Mouse (Mus musculus): ENCODE results near the gene Dnm3. TPM values are rescaled to one million over a fixed set of nuclear protein-coding genes. Genes with fewer than 3 reads are reported as not detected.

The Dnm3 gene
- total and polyA plus RNA-seq, 3 experiments, result not detected

DNA sequence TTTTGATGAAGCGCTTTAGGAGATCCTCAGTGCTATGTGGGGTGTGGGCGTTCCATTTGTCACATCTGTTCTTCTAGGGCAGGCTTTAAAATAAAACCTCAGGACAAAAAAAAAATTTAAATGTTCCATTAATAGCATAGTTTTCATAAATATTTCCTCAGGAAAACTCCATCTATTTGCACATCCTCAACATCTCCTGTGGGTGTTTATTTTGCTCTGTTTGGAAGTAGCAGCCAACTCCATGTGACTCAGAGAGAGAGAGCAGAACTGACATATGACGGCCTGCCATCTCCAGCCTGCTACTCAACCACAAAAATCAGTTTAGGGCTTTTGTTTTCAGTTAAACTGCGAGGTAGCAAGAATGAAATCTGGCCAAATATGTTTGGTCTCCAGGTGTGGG, 28.7 kb upstream of the Dnm3 start:
- H3K36me3 ChIP-seq (ENCODE audit: control insufficient read depth in 1 of 2, insufficient read depth in 2 of 2, low read length in 2 of 2), result peaks cover 0 to 27% of the 10 kb centered on the region in 2 experiments; a peak in 2 of 4 replicates
- H3K4me1 ChIP-seq (ENCODE audit: control insufficient read depth in 1 of 2, insufficient read depth in 2 of 2, low read length in 2 of 2), result peaks cover 2 to 17% of the 10 kb centered on the region in 2 experiments
- no peaks in the 10 kb centered on the region for H3K79me2 ChIP-seq (ENCODE audit: control insufficient read depth, insufficient read depth, low read length, poor library complexity)
- DNase-seq (ENCODE audit: low read depth, low spot score), result no peak
- H3K9me3 ChIP-seq (replicated peaks; ENCODE audit: insufficient read depth, low read length), result no peaks in the 10 kb centered on the region
- no peak overlapping the region for H3K9ac ChIP-seq (ENCODE audit: control insufficient read depth, low read depth, low read length, poor library complexity, severe bottlenecking)
- TF ChIP-seq RAD21 (IDR thresholded peaks at IDR 0.05; ENCODE audit: low read depth, low read length) (no peak), ZC3H11A (IDR thresholded peaks at IDR 0.05; ENCODE audit: low read depth, low read length) (no peak), GATA1 (IDR thresholded peaks at IDR 0.05; ENCODE audit: low read depth, low read length) (no peak), CHD1 (IDR thresholded peaks at IDR 0.05; ENCODE audit: low read depth, low read length) (no peak), BHLHE40 (IDR thresholded peaks at IDR 0.05; ENCODE audit: borderline replicate concordance, low read depth, low read length) (no peak), ZMIZ1 (IDR thresholded peaks at IDR 0.05; ENCODE audit: low read depth, low read length) (no peak)
- no peaks in the 10 kb centered on the region; a peak in 1 of 4 replicates for H3K27me3 ChIP-seq (ENCODE audit: control insufficient read depth in 1 of 2, insufficient read depth in 2 of 2, low read length in 2 of 2)
- H3K4me3 ChIP-seq (ENCODE audit: control insufficient read depth in 1 of 2, insufficient read depth in 1 of 2, low read depth in 2 of 2, low read length in 2 of 2), result no peak overlapping the region
- H3K27ac ChIP-seq (ENCODE audit: control insufficient read depth, low read depth, low read length), result no peak overlapping the region

DNA sequence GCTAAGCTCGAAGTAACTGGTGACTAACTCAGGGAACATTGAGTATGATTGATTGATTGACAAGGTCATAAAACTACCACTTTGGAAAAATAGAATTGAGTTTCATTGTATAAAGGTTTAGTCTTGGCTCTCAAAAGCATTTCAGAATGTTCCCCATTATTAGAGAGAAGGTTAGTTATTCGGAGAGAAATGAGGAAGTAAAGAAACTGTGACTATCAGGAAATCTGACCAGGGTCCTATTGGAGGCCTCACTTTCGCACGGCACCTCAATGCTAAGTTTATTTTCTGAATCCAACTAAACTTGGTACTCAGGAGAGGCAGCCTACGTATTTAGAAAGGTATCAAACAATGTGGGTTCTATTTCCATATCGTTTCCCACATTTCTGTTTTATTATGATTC, 27.8 kb upstream of the Dnm3 start:
- TF ChIP-seq EP300 (IDR thresholded peaks at IDR 0.05; ENCODE audit: low read depth in 1 of 2, low read length in 2 of 2), result peak in 1 of 2 experiments; percentile 64; a peak in 1 of 4 replicates
- peak; percentile 44; the same call in 1 of the 2 replicates for TF ChIP-seq GATA1 (IDR thresholded peaks at IDR 0.05; ENCODE audit: low read depth, low read length)
- no peak for TF ChIP-seq TBP (IDR thresholded peaks at IDR 0.05; ENCODE audit: low read depth, low read length)
- TF ChIP-seq RCOR1 (IDR thresholded peaks at IDR 0.05; ENCODE audit: low read depth, low read length), result peak; percentile 53; the same call in 1 of the 2 replicates
- TF ChIP-seq TCF12 (IDR thresholded peaks at IDR 0.05; ENCODE audit: low read depth, low read length), result no peak
- H3K36me3 ChIP-seq (ENCODE audit: control insufficient read depth in 1 of 2, insufficient read depth in 2 of 2, low read length in 2 of 2), result peaks cover 0 to 27% of the 10 kb centered on the region in 2 experiments; a peak in 2 of 4 replicates
- DNase-seq (ENCODE audit: low read depth, low spot score), result peak; percentile 73
- no peaks in the 10 kb centered on the region for H3K9me3 ChIP-seq (replicated peaks; ENCODE audit: insufficient read depth, low read length)
- H3K9ac ChIP-seq (ENCODE audit: control insufficient read depth, low read depth, low read length, poor library complexity, severe bottlenecking), result no peak overlapping the region
- H3K79me2 ChIP-seq (ENCODE audit: control insufficient read depth, insufficient read depth, low read length, poor library complexity), result no peaks in the 10 kb centered on the region
- H3K4me1 ChIP-seq (ENCODE audit: control insufficient read depth in 1 of 2, insufficient read depth in 2 of 2, low read length in 2 of 2), result peaks cover 2 to 17% of the 10 kb centered on the region in 2 experiments
- H3K27me3 ChIP-seq (ENCODE audit: control insufficient read depth in 1 of 2, insufficient read depth in 2 of 2, low read length in 2 of 2), result no peaks in the 10 kb centered on the region; a peak in 1 of 4 replicates
- no peak overlapping the region; a peak in 1 of 4 replicates for H3K4me3 ChIP-seq (ENCODE audit: control insufficient read depth in 1 of 2, insufficient read depth in 1 of 2, low read depth in 2 of 2, low read length in 2 of 2)
- H3K27ac ChIP-seq (ENCODE audit: control insufficient read depth, low read depth, low read length), result peak overlapping the region; percentile 46

GRCm38 (mm10) chr1:162476531-162477080, 1.2 kb downstream of the Dnm3 start:
- DNase-seq (ENCODE audit: low read depth, low spot score), result no peak
- H3K79me2 ChIP-seq (ENCODE audit: control insufficient read depth, insufficient read depth, low read length, poor library complexity), result no peaks in the 10 kb centered on the region
- H3K27ac ChIP-seq (ENCODE audit: control insufficient read depth, low read depth, low read length), result no peak overlapping the region
- no peaks in the 10 kb centered on the region for H3K36me3 ChIP-seq (ENCODE audit: control insufficient read depth in 1 of 2, insufficient read depth in 2 of 2, low read length in 2 of 2)
- H3K4me1 ChIP-seq (ENCODE audit: control insufficient read depth in 1 of 2, insufficient read depth in 2 of 2, low read length in 2 of 2), result no peaks in the 10 kb centered on the region
- no peak overlapping the region for H3K9ac ChIP-seq (ENCODE audit: control insufficient read depth, low read depth, low read length, poor library complexity, severe bottlenecking)
- H3K27me3 ChIP-seq (ENCODE audit: control insufficient read depth in 1 of 2, insufficient read depth in 2 of 2, low read length in 2 of 2), result no peaks in the 10 kb centered on the region; a peak in 2 of 4 replicates
- TF ChIP-seq MEF2A (IDR thresholded peaks at IDR 0.05; ENCODE audit: extremely low read depth, insufficient replicate concordance, low read depth, low read length, poor library complexity, severe bottlenecking), result no peak
- TF ChIP-seq USF1 (IDR thresholded peaks at IDR 0.05; ENCODE audit: low read depth, low read length), result no peak
- TF ChIP-seq MAX (IDR thresholded peaks at IDR 0.05; ENCODE audit: low read length), result no peak
- no peak for TF ChIP-seq CHD2 (IDR thresholded peaks at IDR 0.05; ENCODE audit: low read length)
- TF ChIP-seq NELFE (IDR thresholded peaks at IDR 0.05; ENCODE audit: low read depth, low read length), result no peak
- no peak for TF ChIP-seq POLR2A (IDR thresholded peaks at IDR 0.05; ENCODE audit: control insufficient read depth in 1 of 2, insufficient read depth in 1 of 2, low read depth in 1 of 2, low read length in 2 of 2, poor library complexity in 1 of 2)
- no peak for TF ChIP-seq RCOR1 (IDR thresholded peaks at IDR 0.05; ENCODE audit: low read depth, low read length)
- no peak for TF ChIP-seq ELF1 (IDR thresholded peaks at IDR 0.05; ENCODE audit: low read depth, low read length)
- TF ChIP-seq EP300 (IDR thresholded peaks at IDR 0.05; ENCODE audit: low read depth in 1 of 2, low read length in 2 of 2), result no peak
- TF ChIP-seq MXI1 (IDR thresholded peaks at IDR 0.05; ENCODE audit: low read depth, low read length), result no peak
- TF ChIP-seq GABPA (IDR thresholded peaks at IDR 0.05; ENCODE audit: low read depth, low read length), result no peak
- H3K9me3 ChIP-seq (replicated peaks; ENCODE audit: insufficient read depth, low read length), result no peaks in the 10 kb centered on the region
- no peak overlapping the region for H3K4me3 ChIP-seq (ENCODE audit: control insufficient read depth in 1 of 2, insufficient read depth in 1 of 2, low read depth in 2 of 2, low read length in 2 of 2)
